Mouse (Mus musculus) bone marrow macrophage, adult 2 months (primary cell): ENCODE measurements around the gene Ficd.

Experiments
- CTCF ChIP-seq: IDR thresholded peaks from 2 replicates; pipeline ENCODE4 v1.5.1; 2012; ENCODE audit warnings: low read depth, mild to moderate bottlenecking, low read length, moderate library complexity
- POLR2A ChIP-seq: IDR thresholded peaks from 2 replicates; pipeline ENCODE4 v1.6.1; 2012; ENCODE audit warnings: mild to moderate bottlenecking, low read depth, low read length, borderline replicate concordance

- TF ChIP-seq CTCF (no peak), POLR2A (no peak)
These were observed 53.0 kb downstream of the Ficd start for GRCm38 (mm10) chr5:113788645-113789044.
